21 mouse cellular contexts compared by ENCODE assay signal in the genomic region with DNA sequence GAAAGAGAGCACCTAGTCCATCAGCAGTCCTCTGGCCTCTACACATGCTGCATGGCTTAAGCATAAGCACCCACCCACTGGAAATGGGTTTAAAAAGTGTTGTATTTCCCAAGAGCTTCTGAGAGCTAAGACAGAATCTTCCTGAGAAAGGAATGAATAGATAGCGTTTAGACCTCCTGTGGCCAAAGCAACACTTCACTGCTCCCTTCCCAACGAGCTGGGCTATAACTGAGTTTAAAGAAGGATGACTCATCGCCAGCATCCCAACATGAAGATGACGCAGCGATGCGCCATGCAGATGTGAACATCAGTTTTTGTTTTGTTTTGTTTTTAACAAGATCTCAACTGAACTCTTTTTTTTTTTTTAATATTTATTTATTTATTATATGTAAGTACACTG.
"Had no signal": no experiment of that assay in that cellular context is flagged by ENCODE, and none has a peak within 500 bp of the region (broad histone marks: within the 10 kb centered on the region; RNA-seq: fewer than 3 reads in every experiment).

No protein-coding gene starts in this region.

- H3K27ac ChIP-seq: lung, embryonic 15.5 days; macrophage; midbrain, embryonic 13.5 days; midbrain, embryonic 15.5 days; neural tube, embryonic 13.5 days; neural tube, embryonic 15.5 days had no signal

- H3K4me1 ChIP-seq: midbrain, embryonic 13.5 days; midbrain, embryonic 15.5 days; neural tube, embryonic 15.5 days had no signal

- H3K36me3 ChIP-seq: lung, embryonic 15.5 days; midbrain, embryonic 13.5 days; midbrain, embryonic 15.5 days; neural tube, embryonic 13.5 days; neural tube, embryonic 15.5 days had no signal

- DNase-seq: liver, postnatal 0 days; lung, adult 2 months; lung, postnatal 14 days; lung, postnatal 36 days; retina, postnatal 1 day; right cerebral cortex, adult 18-20 months; right cerebral cortex, postnatal 25 days; right cerebral cortex, postnatal 4 days; spleen, adult 18-20 months; thymus, adult 18-20 months; thymus, postnatal 14 days; thymus, postnatal 36 days had no signal

- H3K4me3 ChIP-seq: lung, embryonic 15.5 days; megakaryocyte, embryonic 14.5 days; midbrain, embryonic 13.5 days; midbrain, embryonic 15.5 days; neural tube, embryonic 13.5 days; neural tube, embryonic 15.5 days had no signal

- ATAC-seq: liver, postnatal 0 days; lung, postnatal 0 days; midbrain, embryonic 13.5 days; midbrain, embryonic 15.5 days had no signal

- H3K9ac ChIP-seq: liver, postnatal 0 days; lung, embryonic 15.5 days; midbrain, embryonic 13.5 days; midbrain, embryonic 15.5 days; neural tube, embryonic 13.5 days; neural tube, embryonic 15.5 days had no signal

- H3K4me2 ChIP-seq: lung, embryonic 15.5 days; midbrain, embryonic 11.5 days; midbrain, embryonic 13.5 days; midbrain, embryonic 15.5 days; neural tube, embryonic 13.5 days; neural tube, embryonic 15.5 days had no signal

- H3K9me3 ChIP-seq: lung, embryonic 15.5 days; midbrain, embryonic 13.5 days; midbrain, embryonic 15.5 days; neural tube, embryonic 13.5 days; neural tube, embryonic 15.5 days had no signal

- H3K27me3 ChIP-seq: lung, embryonic 15.5 days; midbrain, embryonic 13.5 days; midbrain, embryonic 15.5 days; neural tube, embryonic 13.5 days; neural tube, embryonic 15.5 days had no signal
